Mouse (Mus musculus) midbrain, embryonic 13.5 days (tissue): ENCODE measurements at regions not wholly inside any gene's neighbourhood (a gene's known extent, or its start where the extent isn't known, plus 50 kb on each side); places are given as distances from the start of the nearest gene placed in this dataset.

Source experiments
- ATAC-seq: fragments of 200-750 bp; cut with Nextera tagmentation; 2 replicates; pipeline ENCODE4 v1.8.0; 2017; ENCODE audit warnings: mild to moderate bottlenecking, moderate TSS enrichment, moderate library complexity
- H3K27ac ChIP-seq: fragments of 300-500 bp; sonication (generic); 2 replicates; pipeline ENCODE4 v1.5.1; 2015; ENCODE audit warnings: inconsistent platforms, mild to moderate bottlenecking, moderate library complexity
- H3K27me3 ChIP-seq: fragments of 300-500 bp; sonication (generic); 2 replicates; pipeline ENCODE4 v1.6.1; 2015; ENCODE audit warnings: mild to moderate bottlenecking, inconsistent platforms
- H3K36me3 ChIP-seq: fragments of 300-500 bp; sonication (generic); 2 replicates; pipeline ENCODE4 v1.6.1; 2015; ENCODE audit warnings: mild to moderate bottlenecking, inconsistent platforms
- H3K4me1 ChIP-seq: fragments of 300-500 bp; sonication (generic); replicated peaks from 2 replicates; pipeline ENCODE4 v1.6.1; 2015; ENCODE audit warnings: inconsistent platforms
- H3K4me2 ChIP-seq: fragments of 300-500 bp; sonication (generic); replicated peaks from 2 replicates; pipeline ENCODE4 v1.6.1; 2015; ENCODE audit warnings: moderate library complexity, mild to moderate bottlenecking, inconsistent platforms
- H3K4me3 ChIP-seq: fragments of 300-500 bp; sonication (generic); replicated peaks from 2 replicates; pipeline ENCODE4 v1.5.1; 2015; ENCODE audit warnings: mild to moderate bottlenecking, inconsistent platforms
- H3K9ac ChIP-seq: fragments of 300-500 bp; sonication (generic); replicated peaks from 2 replicates; pipeline ENCODE4 v1.6.1; 2015; ENCODE audit warnings: mild to moderate bottlenecking, inconsistent platforms
- H3K9me3 ChIP-seq: fragments of 300-500 bp; sonication (generic); 2 replicates; pipeline ENCODE4 v1.6.1; 2016; ENCODE audit warnings: mild to moderate bottlenecking, inconsistent platforms
- WGBS: fragments of 180-500 bp; shearing (Covaris S2); methylation state at CpG from one replicate; pipeline ENCODE4 v1.1.7; 2015; 5-methylcytosine and 5-hydroxymethylcytosine counted together

DNA sequence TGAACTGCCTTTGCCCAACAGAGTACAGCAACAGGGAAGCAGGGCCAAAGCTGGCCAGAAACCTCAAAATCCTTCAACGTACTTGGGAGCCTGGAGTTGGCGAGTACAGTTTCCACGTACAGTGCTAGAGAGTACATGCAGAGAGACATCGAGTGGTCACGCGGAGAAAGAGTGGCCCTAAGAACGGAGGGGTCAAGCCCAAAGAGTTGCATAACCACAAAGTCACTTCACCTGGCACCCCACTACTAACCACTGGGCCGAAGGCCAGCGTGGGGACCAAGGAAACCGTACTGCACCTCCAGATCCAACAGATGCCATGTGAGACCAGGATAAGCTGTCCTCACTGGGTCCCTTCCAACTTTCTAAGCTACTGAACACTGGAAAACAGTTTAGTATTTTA is 56.2 kb upstream of the Ephb1 start:
- H3K36me3 ChIP-seq = no peaks in the 10 kb centered on the region
- WGBS = 92% methylated on average over 10 of the region's 10 CpGs
- H3K4me3 ChIP-seq = no peak overlapping the region
- H3K9me3 ChIP-seq = no peaks in the 10 kb centered on the region
- no peak overlapping the region for H3K4me2 ChIP-seq
- H3K9ac ChIP-seq = no peak overlapping the region
- no peak for ATAC-seq
- peaks cover 2% of the 10 kb centered on the region; the same call in 1 of the 2 replicates for H3K27me3 ChIP-seq
- H3K4me1 ChIP-seq = no peaks in the 10 kb centered on the region
- H3K27ac ChIP-seq = no peak overlapping the region

DNA sequence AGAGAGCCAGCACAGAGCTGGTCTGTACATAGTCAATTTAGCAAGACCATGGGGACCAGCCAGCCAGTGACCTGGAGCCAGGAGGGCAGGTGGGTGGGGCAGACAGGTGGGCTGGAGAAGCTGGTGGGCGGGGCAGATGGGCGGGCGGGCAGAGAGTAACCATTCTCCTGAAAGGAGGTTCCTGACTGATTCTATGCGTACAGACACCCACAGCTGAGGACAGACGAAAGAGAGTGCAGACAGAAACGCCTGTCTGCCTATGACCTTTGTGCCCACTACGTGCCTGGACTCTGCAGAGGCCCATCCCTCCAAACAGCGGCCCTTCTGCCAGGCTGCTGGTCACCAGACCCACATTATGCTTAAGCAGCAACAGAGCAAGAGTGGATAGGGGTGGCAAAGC is 51.5 kb upstream of the Ephb1 start:
- Histone ChIP-seq H3K9me3 (no peaks in the 10 kb centered on the region), H3K36me3 (no peaks in the 10 kb centered on the region), H3K4me2 (no peak overlapping the region), H3K4me1 (peaks cover 8% of the 10 kb centered on the region), H3K4me3 (no peak overlapping the region), H3K9ac (no peak overlapping the region), H3K27ac (no peak overlapping the region), H3K27me3 (peaks cover 22% of the 10 kb centered on the region)
- ATAC-seq = no peak
- 43% methylated on average over 8 of the region's 8 CpGs for WGBS
